Mouse (Mus musculus): ENCODE measurements around the gene 4930524J08Rik. TPM values are rescaled to one million over a fixed set of nuclear protein-coding genes. Genes with fewer than 3 reads are reported as not detected.

The 4930524J08Rik gene
- 0.51 TPM for polyA plus RNA-seq (2017; shearing (Covaris generic))

DNA sequence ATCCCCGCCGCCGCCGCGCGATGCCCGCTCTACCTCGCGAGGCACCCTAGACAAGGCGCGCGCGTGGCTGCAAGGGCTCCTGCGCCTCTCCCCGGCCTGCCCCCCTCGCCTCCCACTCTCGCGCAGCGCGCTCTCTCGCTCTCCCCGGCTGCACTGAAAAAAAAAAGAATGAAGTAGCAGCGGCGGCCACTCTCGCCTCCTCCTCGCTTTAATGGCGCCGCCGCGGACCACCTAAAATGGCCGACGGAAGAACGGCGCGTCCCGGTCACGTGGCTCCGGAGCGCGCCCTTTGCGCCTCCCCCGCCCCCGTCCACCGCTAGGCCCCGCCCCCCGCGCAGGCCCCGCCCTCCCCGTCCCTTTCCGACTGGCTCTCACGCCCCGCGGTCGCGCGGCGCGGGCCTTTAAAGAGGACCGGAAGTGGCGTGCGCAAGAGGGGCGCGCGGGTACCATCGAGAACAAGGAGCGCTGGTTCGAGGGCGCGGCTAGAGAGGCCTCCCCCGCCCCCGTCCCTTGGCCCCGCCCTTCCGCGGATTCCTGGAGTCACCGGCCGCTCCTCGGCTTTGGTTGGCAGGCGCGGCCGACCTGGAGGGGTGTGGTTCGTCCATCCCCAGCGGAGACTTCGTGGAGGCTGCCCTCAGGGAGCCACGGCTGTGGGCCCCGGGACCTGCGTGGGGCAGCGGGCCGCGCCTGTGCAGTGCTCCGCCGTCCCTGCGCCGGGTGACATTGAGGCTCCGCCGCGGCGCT lies at the start of gene 4930524J08Rik, which contains the start of gene Hnrnpd:
Gene 4930524J08Rik (plus strand): TSS at position 363 of the 744 bp plus-strand sequence.
Gene Hnrnpd (minus strand): TSS at position 240 of the 744 bp plus-strand sequence.

Other genes starting within 250 kb of the 4930524J08Rik start
- gene Rasgef1b, start 250.0 kb upstream of the 4930524J08Rik start, polyA plus RNA-seq (2017; shearing (Covaris generic)): 6.9 TPM
- 0.37 TPM for gene Vamp9, start 72.8 kb upstream of the 4930524J08Rik start, polyA plus RNA-seq (2017; shearing (Covaris generic))
- gene Hnrnpd, start 123 bp upstream of the 4930524J08Rik start, polyA plus RNA-seq (2017; shearing (Covaris generic)): 466 TPM
- gene Hnrnpdl, start 60.6 kb downstream of the 4930524J08Rik start, polyA plus RNA-seq (2017; shearing (Covaris generic)): 168 TPM
- 31.3 TPM for gene Enoph1, start 60.9 kb downstream of the 4930524J08Rik start, polyA plus RNA-seq (2017; shearing (Covaris generic))
- 0.06 TPM for gene Tmem150c, start 180.7 kb downstream of the 4930524J08Rik start, polyA plus RNA-seq (2017; shearing (Covaris generic))